Mouse (Mus musculus) hindbrain, embryonic 16.5 days (tissue): ENCODE measurements around the gene Nol7. TPM values are rescaled to one million over a fixed set of nuclear protein-coding genes. Genes with fewer than 3 reads are reported as not detected.

Experiments
- ATAC-seq: fragments of 200-750 bp; cut with Nextera tagmentation; 2 replicates; pipeline ENCODE4 v1.8.0; 2017; ENCODE audit warnings: moderate TSS enrichment, moderate library complexity
- H3K27ac ChIP-seq: fragments of 300-500 bp; sonication (generic); 2 replicates; pipeline ENCODE4 v1.5.1; 2014; ENCODE audit warnings: low read depth, mild to moderate bottlenecking, control low read depth, low read length, moderate library complexity
- H3K27me3 ChIP-seq: fragments of 300-500 bp; sonication (generic); replicated peaks from 2 replicates; pipeline ENCODE4 v1.6.1; 2014; ENCODE audit warnings: low read length; ENCODE audit not compliant: control insufficient read depth, insufficient read depth
- H3K36me3 ChIP-seq: fragments of 300-500 bp; sonication (generic); 2 replicates; pipeline ENCODE4 v1.6.1; 2014; ENCODE audit warnings: mild to moderate bottlenecking, low read length, moderate library complexity, mixed read lengths; ENCODE audit not compliant: control insufficient read depth, insufficient read depth
- H3K4me1 ChIP-seq: fragments of 300-500 bp; sonication (generic); 2 replicates; pipeline ENCODE4 v1.6.1; 2014; ENCODE audit warnings: low read depth, low read length; ENCODE audit not compliant: control insufficient read depth, insufficient read depth
- H3K4me2 ChIP-seq: fragments of 300-500 bp; sonication (generic); 2 replicates; pipeline ENCODE4 v1.6.1; 2014; ENCODE audit warnings: mild to moderate bottlenecking, low read length, control low read depth, moderate library complexity
- H3K4me3 ChIP-seq: fragments of 300-500 bp; sonication (generic); 2 replicates; pipeline ENCODE4 v1.5.1; 2014; ENCODE audit warnings: mild to moderate bottlenecking, low read length, control low read depth, moderate library complexity
- H3K9ac ChIP-seq: fragments of 300-500 bp; sonication (generic); 2 replicates; pipeline ENCODE4 v1.6.1; 2014; ENCODE audit warnings: low read depth, mild to moderate bottlenecking, control low read depth, low read length, moderate library complexity
- H3K9me3 ChIP-seq: fragments of 300-500 bp; sonication (generic); 2 replicates; pipeline ENCODE4 v1.6.1; 2014; ENCODE audit warnings: mild to moderate bottlenecking, low read length, moderate library complexity; ENCODE audit not compliant: control insufficient read depth
- WGBS: fragments of 180-500 bp; shearing (Covaris S2); extraction: QIAGEN DNeasy Blood & Tissue Kit; methylation state at CpG from one replicate; pipeline ENCODE4 v1.1.7; 2014; 5-methylcytosine and 5-hydroxymethylcytosine counted together
- polyA plus RNA-seq: library from polyadenylated mRNA; unstranded; fragments of >200 nt; fragmentation: Nextera tagmentation; extraction: Ambion mirVana; gene quantifications from 2 replicates; pipeline ENCODE4 v1.2.1, GENCODE M21; 2015

Nol7 gene
- polyA plus RNA-seq, 1 experiment from 2014 or later, result 140 TPM

GRCm38 (mm10) chr13:43364985-43365824 is 33.0 kb upstream of the Nol7 start, which contains the start of gene Sirt5:
Gene Sirt5, plus strand, starts transcription at chr13:43365496.
- no peaks in the 10 kb centered on the region for H3K36me3 ChIP-seq
- peak within 1 kb of the TSS; percentile 54 for H3K4me3 ChIP-seq
- peak; percentile 97 for ATAC-seq
- H3K9me3 ChIP-seq, result no peaks in the 10 kb centered on the region
- no peaks in the 10 kb centered on the region for H3K27me3 ChIP-seq
- 16% methylated on average over 39 of the region's 42 CpGs for WGBS
- peak within 1 kb of the TSS; percentile 74 for H3K9ac ChIP-seq
- H3K4me2 ChIP-seq, result peak within 1 kb of the TSS; percentile 88
- H3K27ac ChIP-seq, result peak within 1 kb of the TSS; percentile 51; the same call in 1 of the 2 replicates
- H3K4me1 ChIP-seq, result peaks cover 5% of the 10 kb centered on the region; the same call in 1 of the 2 replicates

DNA sequence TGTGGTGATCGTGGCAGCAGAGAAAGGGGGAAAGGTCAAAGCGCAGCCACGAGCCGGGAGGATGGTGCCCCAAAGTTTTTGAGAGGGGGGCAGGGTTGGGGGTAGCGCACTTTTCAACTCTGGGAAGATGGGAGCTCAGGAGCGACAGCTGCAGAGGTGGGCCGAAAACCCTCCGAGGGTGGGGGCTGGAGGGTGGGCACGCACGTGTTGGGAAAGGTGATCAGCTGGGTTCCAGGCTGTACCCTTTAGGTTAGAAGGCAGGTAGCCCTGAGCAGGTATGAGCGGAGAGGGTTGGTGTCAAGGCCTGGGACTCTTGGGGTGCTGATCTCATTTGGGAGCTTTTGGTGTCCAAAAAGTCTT is 32.4 kb upstream of the Nol7 start:
- Histone ChIP-seq H3K27me3 (no peaks in the 10 kb centered on the region), H3K36me3 (0 out of 2 replicates have a peak, but pooled peaks cover 2% of the 10 kb centered on the region), H3K4me2 (peak overlapping the region; percentile 88), H3K27ac (peak overlapping the region; percentile 51; the same call in 1 of the 2 replicates), H3K4me3 (peak overlapping the region; percentile 54), H3K9me3 (no peaks in the 10 kb centered on the region), H3K9ac (peak overlapping the region; percentile 74), H3K4me1 (peaks cover 5% of the 10 kb centered on the region; the same call in 1 of the 2 replicates)
- ATAC-seq, result peak; percentile 69
- WGBS, result 12% methylated on average over 11 of the region's 11 CpGs

DNA sequence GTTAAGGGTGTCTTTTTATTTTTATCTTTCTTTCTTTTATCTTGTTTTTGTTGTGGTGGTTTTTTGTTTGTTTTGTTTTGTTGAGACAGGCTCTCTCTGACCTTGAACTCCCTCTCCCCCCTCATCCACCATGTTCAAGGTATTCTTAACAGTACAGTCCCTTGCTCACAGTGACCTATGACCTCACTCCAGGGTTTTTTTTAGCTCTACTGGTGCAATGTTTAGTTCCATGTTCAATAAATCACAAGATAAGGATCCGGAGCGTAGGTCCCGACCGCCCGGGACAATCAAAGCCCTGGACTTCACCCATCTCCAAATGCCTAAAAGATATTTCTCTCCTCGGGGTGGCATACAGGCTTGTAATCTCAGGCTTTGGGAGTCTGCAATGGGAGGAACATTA is 28.1 kb upstream of the Nol7 start:
- 94% methylated on average over 6 of the region's 6 CpGs for WGBS

DNA sequence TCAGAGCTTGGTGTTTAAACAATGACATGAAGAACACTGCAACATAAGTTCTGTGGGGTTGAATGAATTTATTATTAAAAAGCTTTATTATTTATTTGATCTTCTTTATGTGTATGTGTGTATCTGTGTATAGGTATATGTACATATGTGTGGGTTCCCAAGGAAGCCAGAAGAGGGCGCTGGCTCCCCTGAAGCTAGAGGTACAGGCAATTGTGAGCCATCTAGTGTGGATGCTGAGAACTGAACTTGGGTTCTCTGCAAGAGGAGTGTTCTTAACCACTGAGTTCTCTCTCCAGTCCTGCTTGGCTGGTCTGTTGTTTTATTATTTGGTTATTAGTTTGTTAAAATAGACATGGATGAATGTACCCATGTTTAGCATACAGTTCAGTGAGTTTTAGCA is 25.3 kb upstream of the Nol7 start:
- Histone ChIP-seq H3K9ac (no peak overlapping the region), H3K4me2 (no peak overlapping the region)
- 95% methylated on average over 1 of the region's 1 CpGs for WGBS

More for the DNA sequence above, 28.1 kb upstream of the Nol7 start:
- H3K27me3 ChIP-seq, result no peaks in the 10 kb centered on the region
- no peaks in the 10 kb centered on the region for H3K9me3 ChIP-seq
- peaks cover 20% of the 10 kb centered on the region for H3K36me3 ChIP-seq
- no peak overlapping the region for H3K4me3 ChIP-seq
- ATAC-seq, result no peak
- H3K4me2 ChIP-seq, result no peak overlapping the region
- H3K4me1 ChIP-seq, result peaks cover 5% of the 10 kb centered on the region; the same call in 1 of the 2 replicates
- no peak overlapping the region for H3K9ac ChIP-seq
- no peak overlapping the region for H3K27ac ChIP-seq

DNA sequence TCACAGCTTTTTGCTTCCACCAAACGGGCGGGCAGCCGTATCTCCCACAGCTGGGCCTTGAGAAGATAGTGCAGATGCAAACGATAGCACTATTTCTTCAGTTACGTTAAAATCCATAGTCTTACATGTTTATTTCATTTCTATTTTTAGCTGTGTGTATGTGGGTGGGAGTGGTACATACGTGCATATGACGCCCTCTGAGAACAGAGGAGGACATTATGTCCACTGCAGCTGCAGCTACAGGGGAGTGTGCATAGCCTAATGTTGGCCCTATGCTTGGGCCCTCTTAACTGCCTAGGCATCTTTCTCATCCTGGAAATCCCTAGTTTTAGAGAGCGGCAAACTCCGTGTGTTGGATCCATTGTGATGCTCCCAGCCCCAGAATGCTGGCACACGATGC is 24.0 kb upstream of the Nol7 start:
- H3K9ac ChIP-seq, result no peak overlapping the region
- no peaks in the 10 kb centered on the region for H3K4me1 ChIP-seq
- no peak overlapping the region for H3K4me2 ChIP-seq
- no peaks in the 10 kb centered on the region for H3K27me3 ChIP-seq
- no peaks in the 10 kb centered on the region for H3K9me3 ChIP-seq
- H3K4me3 ChIP-seq, result no peak overlapping the region
- H3K36me3 ChIP-seq, result peaks cover 26% of the 10 kb centered on the region
- H3K27ac ChIP-seq, result no peak overlapping the region
- WGBS, result 87% methylated on average over 10 of the region's 10 CpGs
- ATAC-seq, result no peak

More for the DNA sequence above, 25.3 kb upstream of the Nol7 start:
- Histone ChIP-seq H3K4me1 (no peaks in the 10 kb centered on the region), H3K36me3 (peaks cover 26% of the 10 kb centered on the region), H3K27ac (no peak overlapping the region), H3K4me3 (no peak overlapping the region), H3K9me3 (no peaks in the 10 kb centered on the region), H3K27me3 (no peaks in the 10 kb centered on the region)
- no peak for ATAC-seq

- WGBS, result 83% methylated on average over 2 of the region's 2 CpGs
- H3K27me3 ChIP-seq, result no peaks in the 10 kb centered on the region
- H3K4me2 ChIP-seq, result no peak overlapping the region
- H3K9me3 ChIP-seq, result no peaks in the 10 kb centered on the region
- peaks cover 26% of the 10 kb centered on the region for H3K36me3 ChIP-seq
- no peak overlapping the region for H3K27ac ChIP-seq
- no peak overlapping the region for H3K4me3 ChIP-seq
- no peak for ATAC-seq
- no peaks in the 10 kb centered on the region for H3K4me1 ChIP-seq
- H3K9ac ChIP-seq, result no peak overlapping the region
Measured at GRCm38 (mm10) chr13:43374918-43375432, 23.2 kb upstream of the Nol7 start.

DNA sequence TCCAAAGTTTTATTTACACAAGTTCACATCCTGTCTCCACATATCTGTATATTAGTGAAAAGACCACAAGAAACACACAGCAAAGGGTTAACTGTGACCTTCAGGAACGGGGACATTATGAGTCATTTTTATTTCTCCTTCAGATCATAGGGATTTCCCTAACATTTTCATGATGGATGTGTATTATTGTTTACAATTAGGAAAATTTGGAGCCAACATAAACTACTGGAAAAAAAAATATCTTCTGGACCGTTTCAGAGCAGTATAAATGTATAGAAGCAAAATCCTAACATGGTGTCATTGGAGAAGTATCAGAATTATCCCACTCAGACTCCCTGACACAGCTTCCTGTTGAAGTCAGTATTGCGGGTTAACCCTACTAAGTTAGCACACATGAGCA is 18.2 kb upstream of the Nol7 start:
- H3K27ac ChIP-seq, result no peak overlapping the region
- no peak overlapping the region for H3K4me3 ChIP-seq

DNA sequence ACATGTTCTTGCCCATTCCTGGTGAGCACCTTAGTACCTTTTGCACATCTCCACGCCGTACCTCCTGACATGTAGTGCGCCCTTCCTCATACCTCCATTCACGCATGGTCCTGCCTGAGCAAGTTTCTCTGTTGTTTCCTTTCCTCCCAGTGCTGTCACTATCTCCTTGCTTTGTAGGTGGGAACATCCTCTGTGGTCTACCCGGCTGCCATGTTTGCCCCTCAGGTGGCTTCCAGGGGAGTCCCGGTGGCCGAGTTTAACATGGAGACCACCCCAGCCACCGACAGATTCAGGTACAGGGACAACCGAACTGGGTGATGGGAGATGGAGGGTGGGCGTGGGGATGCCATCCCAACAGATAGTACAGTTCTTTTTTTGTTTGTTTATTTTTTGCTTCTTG is 12.9 kb upstream of the Nol7 start:
- Histone ChIP-seq H3K4me1 (no peaks in the 10 kb centered on the region), H3K4me2 (no peak overlapping the region), H3K27ac (no peak overlapping the region), H3K9ac (no peak overlapping the region), H3K9me3 (no peaks in the 10 kb centered on the region), H3K4me3 (no peak overlapping the region), H3K36me3 (peaks cover 7% of the 10 kb centered on the region; the same call in 1 of the 2 replicates), H3K27me3 (no peaks in the 10 kb centered on the region)
- ATAC-seq, result no peak
- 96% methylated on average over 10 of the region's 10 CpGs for WGBS

More for the DNA sequence above, 18.2 kb upstream of the Nol7 start:
- H3K36me3 ChIP-seq, result peaks cover 6% of the 10 kb centered on the region
- WGBS, result 87% methylated on average over 3 of the region's 3 CpGs
- no peak overlapping the region for H3K4me2 ChIP-seq
- no peak overlapping the region for H3K9ac ChIP-seq
- H3K27me3 ChIP-seq, result no peaks in the 10 kb centered on the region
- no peak for ATAC-seq
- H3K4me1 ChIP-seq, result no peaks in the 10 kb centered on the region
- no peaks in the 10 kb centered on the region for H3K9me3 ChIP-seq

- H3K27ac ChIP-seq, result no peak overlapping the region
- no peak; the same call in 1 of the 2 replicates for ATAC-seq
- peak overlapping the region; percentile 43 for H3K4me2 ChIP-seq
- H3K27me3 ChIP-seq, result no peaks in the 10 kb centered on the region
- H3K4me3 ChIP-seq, result peak overlapping the region; percentile 84
- H3K9ac ChIP-seq, result no peak overlapping the region; the same call in 1 of the 2 replicates
- no peaks in the 10 kb centered on the region for H3K9me3 ChIP-seq
- WGBS, result 52% methylated on average over 13 of the region's 17 CpGs
- peaks cover 8% of the 10 kb centered on the region for H3K4me1 ChIP-seq
- peaks cover 11% of the 10 kb centered on the region for H3K36me3 ChIP-seq
Measured at GRCm38 (mm10) chr13:43397700-43398296, 392 bp upstream of the Nol7 start.
